Mouse (Mus musculus) ES-Bruce4 (cell line): ENCODE results near the gene I0C0044D17Rik.

Experiments
- CTCF ChIP-seq: IDR thresholded peaks from one replicate; pipeline ENCODE4 v1.8.1; 2011; ENCODE audit warnings: low read depth, low read length
- POLR2A ChIP-seq: IDR thresholded peaks from one replicate; pipeline ENCODE4 v1.8.1; 2011; ENCODE audit warnings: low read length; ENCODE audit not compliant: insufficient read depth

- no peak for TF ChIP-seq CTCF
- no peak for TF ChIP-seq POLR2A
Observed at GRCm38 (mm10) chr4:98785851-98786250, 37.8 kb downstream of the I0C0044D17Rik start.
